Mouse (Mus musculus): ENCODE measurements around the gene H1fx. TPM values are rescaled to one million over a fixed set of nuclear protein-coding genes. Genes with fewer than 3 reads are reported as not detected.

H1fx gene
- 1.3 TPM for polyA plus RNA-seq (2014; fragmentation: Illumina TruSeq; extraction: RNeasy Lipid Tissue Mini Kit (QIAGEN cat#74804); ENCODE audit: low read depth, low replicate concordance)

DNA sequence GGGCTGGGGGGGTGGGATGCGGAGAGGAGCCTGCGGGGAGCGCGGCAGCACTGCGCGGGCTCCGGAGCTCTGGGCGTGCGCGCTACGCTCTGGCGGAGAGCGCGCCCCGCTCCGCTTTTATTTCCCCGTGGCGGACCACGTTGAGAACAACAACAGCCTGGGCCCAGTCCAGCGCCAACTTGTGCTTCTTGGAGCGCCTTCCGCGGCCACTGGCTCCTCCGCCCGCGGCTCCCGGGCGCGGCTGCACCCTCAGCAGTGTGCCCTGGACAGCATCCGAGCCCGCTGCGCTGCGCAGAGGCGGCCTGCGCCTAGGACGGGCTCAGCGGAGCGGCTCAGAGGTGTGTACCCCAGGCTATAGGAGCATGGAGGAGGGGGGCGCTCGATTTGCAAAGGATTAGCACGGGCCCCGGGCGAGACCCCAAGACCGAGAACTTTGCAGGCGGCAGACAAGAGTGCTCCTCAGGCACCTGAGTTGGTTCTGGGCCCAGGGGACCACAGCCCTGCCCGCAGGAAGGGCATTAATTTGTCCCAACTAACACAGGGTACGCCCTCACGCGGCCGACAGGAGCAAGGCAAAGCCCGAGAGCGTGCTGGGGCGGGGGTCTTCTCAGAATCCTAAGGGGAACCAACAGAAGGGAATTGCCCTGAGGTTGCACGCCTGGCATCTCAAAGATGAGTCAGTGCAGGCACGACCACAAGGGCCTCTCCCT is at the start of gene H1fx:
Gene H1fx, minus strand, starts transcription at position 91 of the 710 bp plus-strand sequence.

Other genes starting within 250 kb of the H1fx start
- gene Gp9, start 203.6 kb downstream of the H1fx start, polyA plus RNA-seq (2014; fragmentation: Illumina TruSeq; extraction: RNeasy Lipid Tissue Mini Kit (QIAGEN cat#74804); ENCODE audit: low read depth, low replicate concordance): not detected
- gene Rab43, start 169.5 kb downstream of the H1fx start, polyA plus RNA-seq (2014; fragmentation: Illumina TruSeq; extraction: RNeasy Lipid Tissue Mini Kit (QIAGEN cat#74804); ENCODE audit: low read depth, low replicate concordance): 6.0 TPM
- gene Gm45140, start 145.8 kb downstream of the H1fx start, polyA plus RNA-seq (2014; fragmentation: Illumina TruSeq; extraction: RNeasy Lipid Tissue Mini Kit (QIAGEN cat#74804); ENCODE audit: low read depth, low replicate concordance): 2.8 TPM
- 20.9 TPM for gene Isy1, start 142.8 kb downstream of the H1fx start, polyA plus RNA-seq (2014; fragmentation: Illumina TruSeq; extraction: RNeasy Lipid Tissue Mini Kit (QIAGEN cat#74804); ENCODE audit: low read depth, low replicate concordance)
- 440 TPM for gene Cnbp, start 130.5 kb downstream of the H1fx start, polyA plus RNA-seq (2014; fragmentation: Illumina TruSeq; extraction: RNeasy Lipid Tissue Mini Kit (QIAGEN cat#74804); ENCODE audit: low read depth, low replicate concordance)
- gene Copg1, start 93.8 kb downstream of the H1fx start, polyA plus RNA-seq (2014; fragmentation: Illumina TruSeq; extraction: RNeasy Lipid Tissue Mini Kit (QIAGEN cat#74804); ENCODE audit: low read depth, low replicate concordance): 44.3 TPM
- gene Hmces, start 67.7 kb downstream of the H1fx start, polyA plus RNA-seq (2014; fragmentation: Illumina TruSeq; extraction: RNeasy Lipid Tissue Mini Kit (QIAGEN cat#74804); ENCODE audit: low read depth, low replicate concordance): 10.0 TPM
- 277 TPM for gene Rab7, start 63.6 kb upstream of the H1fx start, polyA plus RNA-seq (2014; fragmentation: Illumina TruSeq; extraction: RNeasy Lipid Tissue Mini Kit (QIAGEN cat#74804); ENCODE audit: low read depth, low replicate concordance)
- gene Rpn1, start 102.8 kb upstream of the H1fx start, polyA plus RNA-seq (2014; fragmentation: Illumina TruSeq; extraction: RNeasy Lipid Tissue Mini Kit (QIAGEN cat#74804); ENCODE audit: low read depth, low replicate concordance): 71.6 TPM
- gene Gata2, start 212.3 kb upstream of the H1fx start, polyA plus RNA-seq (2014; fragmentation: Illumina TruSeq; extraction: RNeasy Lipid Tissue Mini Kit (QIAGEN cat#74804); ENCODE audit: low read depth, low replicate concordance): 13.5 TPM
- not detected for gene Dnajb8, start 240.6 kb upstream of the H1fx start, polyA plus RNA-seq (2014; fragmentation: Illumina TruSeq; extraction: RNeasy Lipid Tissue Mini Kit (QIAGEN cat#74804); ENCODE audit: low read depth, low replicate concordance)

All from heart, adult 10 weeks (tissue).